Mouse (Mus musculus): ENCODE data around the gene Trpv6. TPM values are rescaled to one million over a fixed set of nuclear protein-coding genes. Genes with fewer than 3 reads are reported as not detected.
A peak's percentile ranks its signal among the peaks of the same experiment; 100 is the strongest.

Trpv6 gene
- total RNA-seq, 2 experiments from 2014 or later, result 0.88 TPM; not detected in 1

DNA sequence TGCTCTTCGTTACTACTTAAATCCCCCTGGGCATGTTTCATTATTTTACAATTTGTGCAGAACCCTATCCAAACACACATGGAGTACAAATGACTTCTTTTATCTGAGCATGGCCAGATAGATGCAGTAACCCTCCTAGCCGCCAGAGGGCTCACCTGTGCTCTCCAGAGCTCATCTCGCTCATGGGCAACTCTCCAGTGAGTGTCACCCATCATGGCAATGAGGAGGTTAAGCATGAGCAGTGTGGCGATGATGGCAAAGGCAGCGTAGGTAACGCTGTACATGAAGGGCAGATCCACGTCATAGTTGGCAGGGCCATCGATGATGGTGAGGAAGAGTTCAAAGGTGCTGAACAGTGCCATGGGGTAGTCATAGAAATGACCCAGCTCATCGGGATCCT, 13.5 kb downstream of the Trpv6 start:
- DNase-seq (ENCODE audit: low spot score in 2 of 2), result peak in 1 of 2 experiments; percentile 22

GRCm38 (mm10) chr6:41621241-41621990, 14.8 kb downstream of the Trpv6 start:
- DNase-seq (ENCODE audit: low spot score in 2 of 2), result no peak

GRCm38 (mm10) chr6:41620173-41620798, 15.9 kb downstream of the Trpv6 start:
- DNase-seq (ENCODE audit: low spot score in 2 of 2), result no peak

- no peak for DNase-seq (ENCODE audit: low spot score in 2 of 2)
Measured at GRCm38 (mm10) chr6:41607637-41608036, 28.6 kb downstream of the Trpv6 start.

DNA sequence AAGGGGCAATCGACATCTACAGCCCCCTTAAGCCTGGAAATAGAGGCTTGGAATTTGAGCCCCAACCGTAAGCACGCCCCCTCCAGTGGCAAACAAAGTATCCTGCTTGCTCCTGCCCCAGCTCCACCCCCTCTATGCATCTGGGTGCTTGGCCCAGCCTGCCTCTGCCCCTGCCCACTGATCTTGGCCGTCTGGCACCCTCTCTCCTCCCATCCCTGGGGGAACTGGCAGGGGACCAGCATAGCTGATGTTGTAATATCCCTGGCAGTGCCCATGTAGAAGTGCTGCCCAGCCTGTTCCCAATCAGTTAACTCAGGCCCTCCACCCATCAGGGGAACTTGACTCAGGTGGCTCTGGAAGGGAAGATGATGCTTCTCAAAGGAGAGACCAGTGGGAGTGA, 30.0 kb downstream of the Trpv6 start:
- peak in 1 of 2 experiments; percentile 64 for DNase-seq (ENCODE audit: low spot score in 2 of 2)

DNA sequence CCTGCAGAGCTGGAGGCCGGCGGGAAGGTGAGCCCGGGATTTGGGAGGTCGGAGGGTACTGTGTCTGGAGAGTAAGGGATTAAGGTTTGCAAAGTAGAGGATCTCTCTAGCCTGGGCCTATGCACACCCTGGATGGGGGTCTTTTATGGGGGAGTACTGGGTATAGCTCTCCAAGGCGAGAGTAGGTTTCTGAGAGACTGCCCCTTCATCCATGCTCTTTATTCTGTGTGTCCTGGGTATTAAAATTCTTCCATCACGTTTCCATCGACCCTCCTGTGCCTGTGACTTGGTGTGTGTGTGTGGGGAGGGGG, 30.5 kb downstream of the Trpv6 start:
- DNase-seq (ENCODE audit: low spot score in 2 of 2), result no peak

DNA sequence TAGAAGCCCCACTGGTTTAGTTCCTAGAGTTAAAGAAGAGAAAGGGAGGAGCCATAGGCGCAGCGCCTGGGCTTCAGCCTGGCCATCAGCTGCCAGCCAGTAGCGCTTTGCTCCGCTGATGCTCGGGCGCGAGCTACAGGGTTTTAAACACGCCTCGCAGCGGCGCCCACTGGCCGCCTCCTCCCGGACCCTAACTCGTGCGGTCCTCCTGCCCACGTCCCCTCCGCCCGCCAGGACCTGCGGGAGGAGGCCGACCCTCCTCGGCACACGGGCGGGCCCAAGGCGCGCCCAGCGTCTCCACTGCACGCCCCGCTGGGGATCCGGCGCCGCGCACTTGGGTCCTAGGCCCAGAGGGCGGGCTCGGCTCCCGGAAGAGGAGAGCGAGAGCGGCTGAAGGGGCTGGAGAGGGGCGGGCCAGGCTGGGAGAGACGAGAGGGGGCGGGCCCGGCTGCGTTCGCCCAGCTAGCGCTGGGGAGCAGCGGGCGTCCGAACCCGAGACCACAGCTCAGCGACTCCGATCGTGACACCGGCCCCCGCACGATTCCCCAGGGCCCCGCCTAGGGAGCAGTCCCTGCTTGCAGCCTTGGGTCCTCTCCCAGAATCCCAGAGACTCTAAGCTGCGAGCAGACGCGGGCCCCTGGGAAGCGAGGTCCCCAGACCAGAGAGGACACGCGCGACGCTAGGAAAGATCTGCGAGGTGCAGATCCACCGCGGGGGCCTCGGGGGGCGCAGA, 31.0 kb downstream of the Trpv6 start, which contains the start of gene Ephb6:
Gene Ephb6 (plus strand): TSS at position 422 of the 733 bp plus-strand sequence.
- DNase-seq (ENCODE audit: low spot score in 2 of 2), result peak; percentile 58 to 59

DNA sequence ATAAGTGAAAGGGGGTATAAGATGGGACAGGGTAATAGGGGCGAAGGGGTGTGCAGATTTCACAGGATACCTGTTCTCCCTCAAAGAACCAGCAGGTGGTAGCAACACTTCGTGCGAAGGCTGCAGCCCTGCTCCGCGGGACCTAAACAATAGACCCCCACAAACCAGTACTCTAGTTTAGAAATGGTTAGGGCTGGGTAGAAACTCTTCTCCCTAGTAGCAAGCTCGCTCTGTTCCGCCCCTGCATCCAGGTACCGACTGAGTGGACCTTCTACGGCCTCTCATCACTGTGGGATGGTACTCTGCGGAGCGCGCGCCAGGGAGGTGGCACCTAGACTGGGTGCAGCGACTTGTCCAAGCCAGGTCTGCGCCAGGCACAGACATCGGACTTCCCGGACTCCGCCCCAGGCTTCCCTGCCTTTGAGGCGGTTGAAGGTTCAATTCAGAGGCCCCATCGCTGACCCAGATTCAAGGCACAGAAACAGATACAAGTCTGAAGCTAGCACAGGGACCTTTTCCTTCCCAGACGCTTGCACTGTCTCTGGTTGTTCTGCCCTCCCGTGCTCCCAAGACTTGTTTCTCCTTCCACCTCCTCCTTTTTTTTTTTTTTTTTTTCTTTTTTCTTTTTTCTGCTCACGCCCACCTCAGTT, 31.7 kb downstream of the Trpv6 start:
- peak; percentile 59 to 60 for DNase-seq (ENCODE audit: low spot score in 2 of 2)

GRCm38 (mm10) chr6:41582189-41582588, 54.0 kb downstream of the Trpv6 start:
- no peak for DNase-seq (ENCODE audit: low spot score in 2 of 2)

GRCm38 (mm10) chr6:41581295-41581694, 54.9 kb downstream of the Trpv6 start:
- DNase-seq (ENCODE audit: low spot score in 2 of 2), result no peak

DNA sequence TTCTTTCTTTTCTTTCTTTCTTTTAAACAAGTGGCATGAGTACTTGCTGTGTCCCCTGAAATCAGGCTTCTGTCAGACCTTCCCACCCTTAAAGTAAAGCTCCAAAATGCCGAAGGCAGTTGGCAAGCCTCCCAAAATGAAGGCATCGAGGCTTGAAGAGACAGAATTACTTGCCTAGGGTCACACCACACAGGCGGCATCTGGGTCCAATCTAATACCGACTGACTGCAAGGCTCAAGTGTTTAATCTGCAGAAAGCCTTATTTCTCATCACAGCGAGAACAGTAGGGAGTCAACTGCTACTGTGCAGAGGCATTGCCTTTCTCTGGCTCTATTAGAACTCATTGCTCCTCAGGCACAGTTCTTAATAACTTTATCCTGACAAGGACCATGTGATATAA, 58.9 kb downstream of the Trpv6 start:
- DNase-seq (ENCODE audit: low spot score in 2 of 2), result no peak

DNA sequence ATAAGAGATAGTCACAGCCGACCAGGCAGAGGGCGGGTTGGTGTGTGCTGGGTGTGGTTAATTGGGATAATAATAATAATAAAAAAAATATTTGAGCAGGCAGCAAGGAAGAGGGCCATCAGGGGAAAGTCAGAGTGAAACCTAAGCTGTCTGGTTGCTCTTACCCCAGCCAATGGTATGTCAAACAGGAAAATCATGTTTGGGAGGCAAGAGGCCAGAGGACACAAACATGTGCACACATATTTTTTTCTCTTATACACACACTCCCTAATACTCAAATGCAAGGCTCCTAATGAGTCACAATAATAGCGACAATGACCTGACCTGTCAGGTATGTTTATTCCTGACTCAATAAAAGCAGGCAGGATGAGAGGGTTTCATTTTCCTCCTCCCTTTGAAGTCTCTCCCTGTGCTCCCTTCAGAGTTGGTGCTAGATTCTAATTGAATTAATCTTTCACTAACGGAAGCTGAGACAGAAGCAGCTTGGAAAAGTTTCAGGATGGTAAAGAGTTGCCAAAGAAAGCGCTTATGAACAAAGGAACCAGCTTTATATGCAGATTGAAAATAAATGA, 59.6 kb downstream of the Trpv6 start:
- no peak for DNase-seq (ENCODE audit: low spot score in 2 of 2)

Other genes starting within 250 kb of the Trpv6 start
- gene Gm5771, start 244.0 kb downstream of the Trpv6 start, total RNA-seq (2021), result not detected
- gene Gm10334, start 190.3 kb downstream of the Trpv6 start, total RNA-seq (2021), result not detected
- not detected for gene Prss1, start 177.5 kb downstream of the Trpv6 start, total RNA-seq (2021)
- not detected for gene Prss2, start 114.6 kb downstream of the Trpv6 start, total RNA-seq (2021)
- 10 to 100 TPM; 61.1 to 62.1 TPM for gene Ephb6, start 30.9 kb downstream of the Trpv6 start, total RNA-seq (2021)
- gene Trpv5, start 44.4 kb upstream of the Trpv6 start, total RNA-seq (2021), result not detected
- not detected for gene Llcfc1, start 48.0 kb upstream of the Trpv6 start, total RNA-seq (2021)
- not detected for gene Kel, start 67.9 kb upstream of the Trpv6 start, total RNA-seq (2021)
- not detected for gene Olfr459, start 138.8 kb upstream of the Trpv6 start, total RNA-seq (2021)
- not detected for gene Pip, start 211.1 kb upstream of the Trpv6 start, total RNA-seq (2021)
- not detected for gene Sval2, start 216.6 kb upstream of the Trpv6 start, total RNA-seq (2021)

All from layer of hippocampus, postnatal 14 days (tissue).